Mouse (Mus musculus) spleen, embryonic (tissue): ENCODE measurements around the gene Akr1d1.

Experiments used
- CTCF ChIA-PET: fragments of 350-600 bp; sonication (Branson Sonifier 250); formaldehyde crosslinking; loops from one replicate; lab custom pipeline; 2022; lab: Charles Lee

Akr1d1 gene

DNA sequence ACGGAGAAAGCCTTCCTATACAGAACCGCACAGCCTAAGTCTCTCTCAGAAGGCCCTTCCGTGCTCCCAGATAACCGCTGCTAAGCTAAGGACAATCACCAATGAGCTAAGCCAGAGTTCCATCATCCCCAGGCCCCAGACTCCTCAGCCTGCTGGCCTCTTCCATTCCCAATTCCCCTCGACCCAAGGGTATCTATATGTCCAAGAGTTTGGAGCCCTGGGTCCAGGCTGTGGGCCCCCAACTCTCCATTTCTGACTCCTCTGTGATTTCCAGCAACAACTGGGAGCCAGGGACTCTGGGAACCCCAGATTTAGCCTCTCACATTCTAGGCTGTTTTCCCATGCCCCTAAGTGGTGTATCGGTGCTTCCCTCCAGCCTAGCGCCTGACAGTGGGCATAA is 86.2 kb downstream of the Akr1d1 start:
- CTCF ChIA-PET = no interaction called here

DNA sequence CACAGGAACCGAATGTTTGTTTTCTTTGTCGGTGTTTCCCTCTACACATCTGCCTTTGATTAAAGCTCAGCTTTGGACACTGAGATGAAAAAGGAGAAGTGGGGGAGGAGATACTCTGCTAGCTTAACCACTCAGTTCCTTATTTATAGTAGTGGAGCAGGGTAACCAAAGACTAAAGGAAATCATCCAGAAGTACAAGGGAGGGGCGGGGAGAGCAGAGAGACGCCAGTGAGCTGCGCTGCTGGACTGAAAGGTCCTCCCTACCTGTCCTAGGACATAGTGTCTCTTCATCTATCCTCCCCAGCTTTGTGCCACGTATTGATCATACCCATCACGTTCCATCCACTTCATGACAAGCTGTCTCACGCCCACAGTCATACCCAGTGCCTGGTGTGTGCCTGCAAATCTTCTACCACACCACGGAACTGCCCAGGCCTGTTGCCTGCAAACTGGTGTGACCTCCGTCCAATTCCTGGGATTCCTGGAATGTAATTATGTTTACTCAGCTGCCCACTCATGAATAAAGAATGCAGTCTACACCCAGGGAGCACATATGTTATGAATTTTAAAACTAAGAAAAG is 87.5 kb downstream of the Akr1d1 start:
- CTCF ChIA-PET = no interaction called here
